Mouse (Mus musculus) CH12.LX (cell line): ENCODE data around the gene Zc3h7b. TPM values are rescaled to one million over a fixed set of nuclear protein-coding genes. Genes with fewer than 3 reads are reported as not detected.

Experiments used
- DNase-seq: peaks from one replicate; pipeline ENCODE4 v3.0.0-alpha.2; 2013; ENCODE audit errors: extremely low read depth
- H3K27ac ChIP-seq: 2 replicates; pipeline ENCODE4 v1.5.1; 2012; ENCODE audit warnings: low read depth, mild to moderate bottlenecking, control low read depth, moderate library complexity; ENCODE audit not compliant: insufficient read depth
- H3K27me3 ChIP-seq: replicated peaks from 2 replicates; pipeline ENCODE3; 2012; ENCODE audit warnings: inconsistent platforms
- H3K36me3 ChIP-seq, 2 experiments: replicated peaks in 1 of 2; 2 replicates each; pipeline versions ENCODE3 to v1.6.1; 2012; ENCODE audit warnings: inconsistent platforms in 1 of 2, low read length in 1 of 2, mild to moderate bottlenecking in 1 of 2, mixed read lengths in 1 of 2, moderate library complexity in 1 of 2; ENCODE audit not compliant: control insufficient read depth in 1 of 2, insufficient read depth in 1 of 2
- H3K4me1 ChIP-seq, 2 experiments: 2 replicates each; pipeline ENCODE4 v1.6.1; 2012; ENCODE audit warnings: inconsistent platforms in 1 of 2, moderate library complexity in 1 of 2; ENCODE audit not compliant: insufficient read depth in 2 of 2, control insufficient read depth in 1 of 2
- H3K4me2 ChIP-seq: 2 replicates; pipeline ENCODE4 v1.6.1; 2012; ENCODE audit warnings: low read depth, mild to moderate bottlenecking, control low read depth; ENCODE audit not compliant: poor library complexity, insufficient read depth, severe bottlenecking
- H3K4me3 ChIP-seq, 3 experiments: fragments of 150-350 bp in 1 of 3; sonication (generic) in 1 of 3; replicated peaks in 1 of 3; 2 replicates each; pipeline versions ENCODE3 to v1.5.1; 2011 to 2012; ENCODE audit warnings: low read depth in 2 of 3, low read length in 2 of 3, mild to moderate bottlenecking in 2 of 3, moderate library complexity in 2 of 3, control low read depth in 1 of 3, improper control_type of control experiment in 1 of 3, inconsistent platforms in 1 of 3, mixed read lengths in 1 of 3; ENCODE audit not compliant: poor library complexity in 1 of 3
- H3K79me2 ChIP-seq: replicated peaks from 2 replicates; pipeline ENCODE4 v1.6.1; 2012; ENCODE audit warnings: mild to moderate bottlenecking, moderate library complexity; ENCODE audit not compliant: control insufficient read depth, poor library complexity, insufficient read depth, severe bottlenecking; ENCODE audit errors: extremely low read depth
- H3K9ac ChIP-seq: 2 replicates; pipeline ENCODE4 v1.6.1; 2012; ENCODE audit warnings: low read depth, mild to moderate bottlenecking, control low read depth, moderate library complexity; ENCODE audit not compliant: insufficient read depth
- H3K9me3 ChIP-seq: replicated peaks from 2 replicates; pipeline ENCODE3; 2012; ENCODE audit warnings: low read length, inconsistent platforms, mixed read lengths
- BHLHE40 ChIP-seq: IDR thresholded peaks from 2 replicates; pipeline ENCODE4 v1.6.1; 2011; ENCODE audit warnings: mild to moderate bottlenecking, low read depth, low read length, improper control_type of control experiment
- CHD1 ChIP-seq: IDR thresholded peaks from 2 replicates; pipeline ENCODE4 v1.6.1; 2012; ENCODE audit warnings: low read depth, low read length, improper control_type of control experiment, inconsistent platforms
- CHD2 ChIP-seq: IDR thresholded peaks from 2 replicates; pipeline ENCODE4 v1.6.1; 2011; ENCODE audit warnings: low read length, improper control_type of control experiment
- CTCF ChIP-seq, 2 experiments: IDR thresholded peaks in 1 of 2; conservative IDR thresholded peaks in 1 of 2; 2 replicates each; pipeline ENCODE4 v1.5.1; 2011 to 2012; ENCODE audit warnings: low read depth in 2 of 2, low read length in 2 of 2, improper control_type of control experiment in 1 of 2, inconsistent platforms in 1 of 2, mild to moderate bottlenecking in 1 of 2, moderate library complexity in 1 of 2
- E2F4 ChIP-seq: IDR thresholded peaks from 2 replicates; pipeline ENCODE4 v1.6.1; 2011; ENCODE audit warnings: low read depth, low read length, improper control_type of control experiment; ENCODE audit not compliant: insufficient replicate concordance
- ELF1 ChIP-seq: IDR thresholded peaks from 2 replicates; pipeline ENCODE4 v1.6.1; 2014; ENCODE audit warnings: low read depth, mild to moderate bottlenecking, inconsistent platforms, low read length, improper control_type of control experiment
- EP300 ChIP-seq: IDR thresholded peaks from 2 replicates; pipeline ENCODE4 v1.6.1; 2011; ENCODE audit warnings: low read length, improper control_type of control experiment
- ETS1 ChIP-seq: conservative IDR thresholded peaks from 2 replicates; pipeline ENCODE4 v1.6.1; 2012; ENCODE audit warnings: low read depth, mild to moderate bottlenecking, inconsistent platforms, low read length, improper control_type of control experiment, moderate library complexity
- GABPA ChIP-seq: IDR thresholded peaks from 2 replicates; pipeline ENCODE4 v1.6.1; 2012; ENCODE audit warnings: low read depth, low read length, improper control_type of control experiment, inconsistent platforms; ENCODE audit not compliant: insufficient replicate concordance
- HCFC1 ChIP-seq: IDR thresholded peaks from 2 replicates; pipeline ENCODE4 v1.6.1; 2012; ENCODE audit warnings: low read depth, mild to moderate bottlenecking, inconsistent platforms, low read length, improper control_type of control experiment
- IRF4 ChIP-seq: IDR thresholded peaks from 2 replicates; pipeline ENCODE4 v1.6.1; 2014; ENCODE audit warnings: low read depth, mild to moderate bottlenecking, inconsistent platforms, low read length, improper control_type of control experiment
- JUN ChIP-seq: IDR thresholded peaks from 2 replicates; pipeline ENCODE4 v1.6.1; 2011; ENCODE audit warnings: low read depth, mild to moderate bottlenecking, low read length, improper control_type of control experiment, moderate library complexity; ENCODE audit not compliant: insufficient read depth
- JUND ChIP-seq: conservative IDR thresholded peaks from 2 replicates; pipeline ENCODE4 v1.6.1; 2011; ENCODE audit warnings: low read depth, low read length, improper control_type of control experiment
- KAT2A ChIP-seq: IDR thresholded peaks from 2 replicates; pipeline ENCODE4 v1.6.1; 2012; ENCODE audit warnings: low read length, improper control_type of control experiment, inconsistent platforms; ENCODE audit not compliant: insufficient replicate concordance
- MAFK ChIP-seq: IDR thresholded peaks from 2 replicates; pipeline ENCODE4 v1.6.1; 2011; ENCODE audit warnings: low read length, improper control_type of control experiment; ENCODE audit not compliant: insufficient replicate concordance
- MAX ChIP-seq: IDR thresholded peaks from 2 replicates; pipeline ENCODE4 v1.6.1; 2011; ENCODE audit warnings: low read length, improper control_type of control experiment
- MAZ ChIP-seq: IDR thresholded peaks from 2 replicates; pipeline ENCODE4 v1.6.1; 2012; ENCODE audit warnings: low read depth, mild to moderate bottlenecking, inconsistent platforms, low read length, improper control_type of control experiment, moderate library complexity
- MEF2A ChIP-seq: IDR thresholded peaks from 2 replicates; pipeline ENCODE4 v1.6.1; 2014; ENCODE audit warnings: low read depth, mild to moderate bottlenecking, inconsistent platforms, low read length, improper control_type of control experiment, borderline replicate concordance
- MXI1 ChIP-seq: IDR thresholded peaks from 2 replicates; pipeline ENCODE4 v1.6.1; 2011; ENCODE audit warnings: mild to moderate bottlenecking, low read depth, low read length, improper control_type of control experiment
- MYC ChIP-seq: IDR thresholded peaks from 2 replicates; pipeline ENCODE4 v1.6.1; 2011; ENCODE audit warnings: low read depth, mild to moderate bottlenecking, improper control_type of control experiment, low read length
- NELFE ChIP-seq: IDR thresholded peaks from 2 replicates; pipeline ENCODE4 v1.6.1; 2011; ENCODE audit warnings: low read depth, low read length, improper control_type of control experiment
- NRF1 ChIP-seq: IDR thresholded peaks from 2 replicates; pipeline ENCODE4 v1.6.1; 2014; ENCODE audit warnings: low read depth, mild to moderate bottlenecking, inconsistent platforms, low read length, improper control_type of control experiment, moderate library complexity
- PAX5 ChIP-seq: IDR thresholded peaks from 2 replicates; pipeline ENCODE4 v1.6.1; 2012; ENCODE audit warnings: low read length, inconsistent platforms, mixed read lengths
- POLR2A ChIP-seq: IDR thresholded peaks from 2 replicates; pipeline ENCODE4 v1.6.1; 2011; ENCODE audit warnings: low read depth, mild to moderate bottlenecking, improper control_type of control experiment, low read length
- POLR2AphosphoS2 ChIP-seq: IDR thresholded peaks from 2 replicates; pipeline ENCODE4 v1.6.1; 2011; ENCODE audit warnings: low read depth, low read length, improper control_type of control experiment
- RAD21 ChIP-seq: IDR thresholded peaks from 2 replicates; pipeline ENCODE4 v1.6.1; 2011; ENCODE audit warnings: low read depth, mild to moderate bottlenecking, low read length, improper control_type of control experiment, moderate library complexity
- RCOR1 ChIP-seq: conservative IDR thresholded peaks from 2 replicates; pipeline ENCODE4 v1.6.1; 2012; ENCODE audit warnings: low read depth, mild to moderate bottlenecking, inconsistent platforms, low read length, improper control_type of control experiment
- SIN3A ChIP-seq: IDR thresholded peaks from 2 replicates; pipeline ENCODE4 v1.6.1; 2012; ENCODE audit warnings: low read length, improper control_type of control experiment, inconsistent platforms
- SMC3 ChIP-seq: IDR thresholded peaks from 2 replicates; pipeline ENCODE4 v1.6.1; 2011; ENCODE audit warnings: low read depth, low read length, improper control_type of control experiment
- TBP ChIP-seq: conservative IDR thresholded peaks from 2 replicates; pipeline ENCODE4 v1.6.1; 2011; ENCODE audit warnings: low read depth, low read length, improper control_type of control experiment
- TCF12 ChIP-seq: IDR thresholded peaks from 2 replicates; pipeline ENCODE4 v1.6.1; 2014; ENCODE audit warnings: low read depth, mild to moderate bottlenecking, inconsistent platforms, low read length, improper control_type of control experiment
- UBTF ChIP-seq: IDR thresholded peaks from 2 replicates; pipeline ENCODE4 v1.6.1; 2012; ENCODE audit warnings: low read depth, mild to moderate bottlenecking, inconsistent platforms, low read length, improper control_type of control experiment, moderate library complexity
- USF1 ChIP-seq: IDR thresholded peaks from 2 replicates; pipeline ENCODE4 v1.6.1; 2014; ENCODE audit warnings: low read depth, mild to moderate bottlenecking, inconsistent platforms, low read length, improper control_type of control experiment
- USF2 ChIP-seq: conservative IDR thresholded peaks from 2 replicates; pipeline ENCODE4 v1.6.1; 2011; ENCODE audit warnings: low read depth, low read length, improper control_type of control experiment
- ZC3H11A ChIP-seq: IDR thresholded peaks from 2 replicates; pipeline ENCODE4 v1.6.1; 2012; ENCODE audit warnings: low read depth, mild to moderate bottlenecking, inconsistent platforms, low read length, improper control_type of control experiment
- ZKSCAN1 ChIP-seq: IDR thresholded peaks from 2 replicates; pipeline ENCODE4 v1.6.1; 2012; ENCODE audit warnings: low read depth, inconsistent platforms, low read length, improper control_type of control experiment, borderline replicate concordance
- ZMIZ1 ChIP-seq: IDR thresholded peaks from 2 replicates; pipeline ENCODE4 v1.6.1; 2012; ENCODE audit warnings: low read depth, mild to moderate bottlenecking, inconsistent platforms, low read length, improper control_type of control experiment
- ZNF384 ChIP-seq: IDR thresholded peaks from 2 replicates; pipeline ENCODE4 v1.6.1; 2012; ENCODE audit warnings: low read depth, low read length, improper control_type of control experiment, inconsistent platforms
- dilution Hi-C: fragments of 300-500 bp; cut with MboI; formaldehyde crosslinking; loops from 2 replicates; pipeline ENCODE4 v1.14.3; 2020; ENCODE audit warnings: low sequenced_read_pairs; ENCODE audit not compliant: extremely low pct_unique_long_range_greater_than_20kb, extremely low pct_ligation_motif_present
- in situ Hi-C: fragments of 300-500 bp; cut with MboI; formaldehyde crosslinking; loops from 3 replicates; pipeline ENCODE4 v1.14.3; 2019; ENCODE audit warnings: low sequenced_read_pairs, low pct_ligation_motif_present, low pct_unique_long_range_greater_than_20kb, mixed read lengths
- polyA plus RNA-seq: library from polyadenylated mRNA; unstranded; fragments of >175 nt; gene quantifications from 2 replicates; pipeline ENCODE4 v1.2.1, GENCODE M21; 2012; ENCODE audit warnings: low read depth; ENCODE audit not compliant: insufficient read length
- total RNA-seq, 2 experiments: library from RNA; depleted of rRNA; stranded (reverse); fragments of 300-350 nt in 1 of 2; fragments of >200 nt in 1 of 2; gene quantifications; 2 replicates each; pipeline ENCODE4 v1.2.3; 2012 to 2014

Zc3h7b gene
- total and polyA plus RNA-seq, 3 experiments = 8.4 to 43.1 (median 19.7) TPM

DNA sequence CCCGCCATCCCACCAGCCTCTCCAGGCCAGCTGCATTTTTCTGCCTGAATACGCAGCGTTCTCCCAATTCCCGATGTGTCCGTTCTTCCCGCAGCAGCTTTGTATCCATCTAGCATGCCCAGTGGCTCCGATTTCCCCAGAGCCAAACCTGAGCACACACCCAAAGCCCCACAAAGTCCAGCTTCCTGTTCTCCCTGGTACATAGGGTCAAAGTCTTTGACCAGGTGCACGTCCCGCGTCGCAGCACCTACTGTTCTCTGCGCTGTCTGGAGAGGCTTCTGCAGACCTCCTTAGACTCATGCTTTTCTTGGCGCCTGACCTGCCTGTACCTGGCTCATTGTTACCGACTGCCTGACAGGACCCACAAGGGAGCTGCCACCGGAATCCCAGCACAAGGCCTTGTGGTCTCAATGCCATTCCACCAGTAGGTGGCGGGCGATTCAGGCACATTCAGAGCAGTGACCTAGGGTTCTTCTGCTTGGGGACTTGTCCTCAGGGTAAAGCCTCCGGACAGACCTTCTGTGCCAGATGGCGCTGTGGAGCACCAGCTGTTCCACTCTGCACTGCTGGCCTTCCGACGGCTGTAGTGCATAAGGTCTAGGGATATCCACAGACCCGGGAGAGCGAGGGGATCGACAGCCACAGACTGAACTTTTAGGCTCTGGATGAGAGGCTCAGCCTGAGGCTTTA is 86.4 kb downstream of the Zc3h7b start:
- Histone ChIP-seq H3K27ac (no peak overlapping the region), H3K4me1 (peaks cover 21 to 57% of the 10 kb centered on the region in 2 experiments), H3K36me3 (peaks cover 0 to 7% of the 10 kb centered on the region in 2 experiments), H3K4me2 (peak overlapping the region; percentile 24; the same call in 1 of the 2 replicates), H3K9me3 (no peaks in the 10 kb centered on the region), H3K4me3 (no peak overlapping the region), H3K9ac (no peak overlapping the region), H3K27me3 (no peaks in the 10 kb centered on the region), H3K79me2 (no peaks in the 10 kb centered on the region)
- dilution Hi-C loops (no loop called here), in situ Hi-C loops (loop anchor here (5.0 kb wide), 1 partner anchor 71 kb away; no protein-coding TSS in a partner anchor)
- peak; percentile 80 for TF ChIP-seq MAZ
- no peak for TF ChIP-seq ZKSCAN1
- peak; percentile 86 for TF ChIP-seq MYC
- TF ChIP-seq PAX5 = no peak
- no peak for TF ChIP-seq USF1
- peak; percentile 70 for TF ChIP-seq ZC3H11A
- TF ChIP-seq MEF2A = peak; percentile 60; the same call in 1 of the 2 replicates
- TF ChIP-seq USF2 = no peak
- TF ChIP-seq GABPA = no peak
- TF ChIP-seq MAX = peak; percentile 80
- peak; percentile 60 for TF ChIP-seq BHLHE40
- TF ChIP-seq CTCF (conservative IDR thresholded peaks at IDR 0.05 in 1 of 2, IDR thresholded peaks at IDR 0.05 in 1 of 2; ENCODE audit: low read depth in 2 of 2, low read length in 2 of 2) = peak; percentile 69 to 99
- peak; percentile 77 for TF ChIP-seq IRF4
- TF ChIP-seq ZNF384 = no peak
- TF ChIP-seq EP300 = no peak
- no peak for TF ChIP-seq POLR2AphosphoS2
- TF ChIP-seq ELF1 = no peak; the same call in 1 of the 2 replicates
- TF ChIP-seq HCFC1 = peak; percentile 54
- no peak; the same call in 1 of the 2 replicates for TF ChIP-seq ETS1
- TF ChIP-seq NRF1 = 0 out of 2 replicates have a peak, but pooled peaks have one; percentile 34
- no peak for TF ChIP-seq UBTF
- TF ChIP-seq SMC3 = peak; percentile 93
- TF ChIP-seq ZMIZ1 = no peak
- TF ChIP-seq TCF12 = peak; percentile 66; the same call in 1 of the 2 replicates
- TF ChIP-seq MXI1 = no peak; the same call in 1 of the 2 replicates
- TF ChIP-seq NELFE = peak; percentile 70; the same call in 1 of the 2 replicates
- no peak for TF ChIP-seq KAT2A
- TF ChIP-seq POLR2A = no peak
- TF ChIP-seq RCOR1 = no peak
- TF ChIP-seq SIN3A = peak; percentile 77
- TF ChIP-seq CHD2 = no peak
- no peak for TF ChIP-seq JUN
- TF ChIP-seq TBP = no peak
- peak; percentile 51 for TF ChIP-seq JUND
- TF ChIP-seq E2F4 = no peak
- TF ChIP-seq RAD21 = peak; percentile 87
- no peak for TF ChIP-seq CHD1
- no peak for TF ChIP-seq MAFK
- peak; percentile 95 for DNase-seq
